Mouse (Mus musculus): ENCODE measurements at regions not wholly inside any gene's neighbourhood (a gene's known extent, or its start where the extent isn't known, plus 50 kb on each side); places are given as distances from the start of the nearest gene placed in this dataset.

- no peak for DNase-seq (ENCODE audit: low spot score in 2 of 2)
These were observed 3344.8 kb upstream of the Gm6569 start for GRCm38 (mm10) chr15:70489548-70489947.

- no peak for DNase-seq (ENCODE audit: low spot score in 2 of 2)
These were observed 3327.1 kb upstream of the Gm6569 start for GRCm38 (mm10) chr15:70507046-70507818.

- no peak for DNase-seq (ENCODE audit: low spot score in 2 of 2)
These were observed 3313.8 kb upstream of the Gm6569 start for GRCm38 (mm10) chr15:70520551-70520950.

GRCm38 (mm10) chr15:70554773-70555582 is 3279.4 kb upstream of the Gm6569 start:
- no peak for DNase-seq (ENCODE audit: low spot score in 2 of 2)

GRCm38 (mm10) chr15:70555583-70555894 is 3278.8 kb upstream of the Gm6569 start:
- no peak for DNase-seq (ENCODE audit: low spot score in 2 of 2)

- DNase-seq (ENCODE audit: low spot score in 2 of 2): no peak
These were observed 3240.1 kb upstream of the Gm6569 start for GRCm38 (mm10) chr15:70594295-70594694.

GRCm38 (mm10) chr15:70600762-70601489 is 3233.4 kb upstream of the Gm6569 start:
- DNase-seq (ENCODE audit: low spot score in 2 of 2): no peak

GRCm38 (mm10) chr15:70605251-70605650 is 3229.1 kb upstream of the Gm6569 start:
- DNase-seq (ENCODE audit: low spot score in 2 of 2): no peak

- no peak for DNase-seq (ENCODE audit: low spot score in 2 of 2)
These were observed 3227.5 kb upstream of the Gm6569 start for GRCm38 (mm10) chr15:70606896-70607295.

- no peak for DNase-seq (ENCODE audit: low spot score in 2 of 2)
These were observed 3216.2 kb upstream of the Gm6569 start for GRCm38 (mm10) chr15:70618131-70618674.

GRCm38 (mm10) chr15:70641051-70641552 is 3193.3 kb upstream of the Gm6569 start:
- DNase-seq (ENCODE audit: low spot score in 2 of 2): no peak

- DNase-seq (ENCODE audit: low spot score in 2 of 2): no peak
These were observed 3189.7 kb upstream of the Gm6569 start for GRCm38 (mm10) chr15:70644447-70645202.

GRCm38 (mm10) chr15:70675549-70675948 is 3158.8 kb upstream of the Gm6569 start:
- DNase-seq (ENCODE audit: low spot score in 2 of 2): no peak

GRCm38 (mm10) chr15:70704547-70704946 is 3129.8 kb upstream of the Gm6569 start:
- no peak for DNase-seq (ENCODE audit: low spot score in 2 of 2)

GRCm38 (mm10) chr15:70713736-70714135 is 3120.6 kb upstream of the Gm6569 start:
- DNase-seq (ENCODE audit: low spot score in 2 of 2): no peak

- DNase-seq (ENCODE audit: low spot score in 2 of 2): no peak
These were observed 3106.9 kb upstream of the Gm6569 start for GRCm38 (mm10) chr15:70727361-70727885.

GRCm38 (mm10) chr15:70727956-70728355 is 3106.4 kb upstream of the Gm6569 start:
- peak in 1 of 2 experiments; percentile 2 for DNase-seq (ENCODE audit: low spot score in 2 of 2)

GRCm38 (mm10) chr15:70744239-70744638 is 3090.1 kb upstream of the Gm6569 start:
- no peak for DNase-seq (ENCODE audit: low spot score in 2 of 2)

- peak; percentile 5 to 15 for DNase-seq (ENCODE audit: low spot score in 2 of 2)
These were observed 3070.3 kb upstream of the Gm6569 start for GRCm38 (mm10) chr15:70764045-70764444.

- DNase-seq (ENCODE audit: low spot score in 2 of 2): no peak
These were observed 3069.8 kb upstream of the Gm6569 start for GRCm38 (mm10) chr15:70764513-70764912.

- DNase-seq (ENCODE audit: low spot score in 2 of 2): no peak
These were observed 3068.9 kb upstream of the Gm6569 start for GRCm38 (mm10) chr15:70765471-70765870.
